Mouse (Mus musculus): ENCODE measurements around the gene Sds.

DNA sequence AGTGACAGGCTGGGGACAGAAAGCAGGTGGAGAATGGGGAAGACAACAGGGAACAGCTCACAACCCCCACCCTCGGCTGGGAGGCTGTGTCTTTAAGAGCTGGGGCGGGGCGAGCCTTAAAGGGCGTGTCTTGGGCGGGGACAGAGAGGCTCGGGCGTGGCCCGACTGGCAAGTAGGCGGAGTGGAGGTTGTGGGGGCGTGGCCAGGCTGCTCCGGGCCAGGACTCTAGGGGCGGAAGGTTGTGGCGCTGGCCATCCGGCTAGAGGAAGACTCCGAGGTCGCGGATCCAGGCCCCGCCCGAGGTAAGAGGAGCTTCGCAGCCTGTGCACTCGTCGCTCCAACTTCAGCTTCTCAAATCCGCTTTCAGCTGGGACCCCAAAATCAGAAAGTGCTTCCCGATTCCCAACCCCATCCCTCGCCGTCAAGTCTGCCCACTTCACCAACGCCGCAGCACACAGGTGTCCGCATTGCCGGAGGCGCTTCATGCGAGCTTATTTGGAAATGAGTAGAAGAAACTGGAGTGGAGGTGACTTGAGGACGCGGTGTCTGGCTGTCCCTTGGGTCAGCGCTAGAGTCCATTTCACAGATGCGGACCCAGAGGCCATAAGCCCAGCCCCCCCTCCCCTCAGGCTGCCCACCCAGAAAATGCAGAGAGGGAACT is 34.8 kb downstream of the Sds start, which contains the start of gene Slc8b1:
- TF ChIP-seq CTCF (IDR thresholded peaks at IDR 0.05; ENCODE audit: control insufficient read depth, insufficient read depth, low read length) (no peak), POLR2A (IDR thresholded peaks at IDR 0.05; ENCODE audit: borderline replicate concordance, control insufficient read depth, low read depth, low read length) (peak; percentile 93; the same call in 1 of the 2 replicates)
